Mouse (Mus musculus): ENCODE data around the gene Tex2.

DNA sequence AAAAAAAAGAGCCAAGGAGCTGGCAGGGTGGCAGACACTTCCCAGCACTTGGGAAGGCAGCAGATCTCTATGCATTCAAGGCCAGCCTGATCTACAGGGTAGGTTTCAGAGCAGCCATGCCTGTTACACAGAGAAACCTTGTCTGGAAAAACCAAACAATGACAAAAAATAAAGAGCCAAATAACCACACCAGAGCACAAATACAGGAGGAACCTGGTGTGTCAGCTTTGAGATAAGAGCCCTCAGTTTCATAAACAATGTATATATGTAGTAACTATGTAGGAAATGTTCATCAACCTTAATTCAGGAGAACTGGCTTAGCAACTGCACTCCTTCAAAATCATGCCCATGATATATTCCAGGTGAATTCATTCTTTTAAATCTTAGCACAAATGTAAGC lies 109.1 kb downstream of the Tex2 start:
- no peak for TF ChIP-seq POLR2A (IDR thresholded peaks at IDR 0.05; ENCODE audit: low read depth, low read length)
- TF ChIP-seq CTCF (conservative IDR thresholded peaks at IDR 0.05; ENCODE audit: insufficient read depth, insufficient read length, low read depth, low read length), result no peak
